Mouse (Mus musculus) lung, adult 2 months (tissue): ENCODE data around the gene Zfp985.

Experiments used
- CTCF ChIP-seq: fragments of 200-500 bp; IDR thresholded peaks from 2 replicates; pipeline ENCODE4 v1.5.1; 2011; ENCODE audit warnings: mild to moderate bottlenecking, low read length, control low read depth; ENCODE audit not compliant: insufficient read depth
- POLR2A ChIP-seq: fragments of 200-500 bp; IDR thresholded peaks from 2 replicates; pipeline ENCODE4 v1.6.1; 2011; ENCODE audit warnings: low read depth, mild to moderate bottlenecking, control low read depth, low read length, borderline replicate concordance; ENCODE audit errors: extremely low read depth

DNA sequence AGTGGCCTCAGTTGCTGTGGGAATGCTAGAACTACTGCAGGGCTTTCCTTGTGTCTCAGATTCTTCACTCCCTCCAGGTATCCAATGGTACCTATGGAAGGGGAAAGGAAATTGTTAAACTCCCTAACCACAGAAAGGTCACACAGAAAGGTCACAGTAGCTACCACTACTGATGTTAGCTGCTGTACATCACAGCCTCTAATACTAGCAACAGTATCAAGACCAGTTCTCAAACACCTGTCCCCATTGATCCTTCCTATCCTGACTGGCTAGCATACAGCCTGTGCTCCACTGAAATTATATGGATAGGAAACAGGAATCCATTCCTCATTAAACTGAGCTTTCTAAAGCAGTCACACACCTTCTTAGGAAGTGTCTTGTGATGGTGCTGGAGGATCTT lies 33.0 kb upstream of the Zfp985 start:
- TF ChIP-seq CTCF (no peak), POLR2A (no peak)
